Mouse (Mus musculus): ENCODE results near the gene Snx18. TPM values are rescaled to one million over a fixed set of nuclear protein-coding genes. Genes with fewer than 3 reads are reported as not detected.

The Snx18 gene
- polyA plus RNA-seq, 1 experiment = 19.9 TPM

- Histone ChIP-seq H3K4me3 (no peak overlapping the region), H3K79me2 (ENCODE audit: control insufficient read depth, insufficient read depth) (no peaks in the 10 kb centered on the region), H3K36me3 (ENCODE audit: control insufficient read depth, insufficient read depth) (no peaks in the 10 kb centered on the region), H3K27me3 (ENCODE audit: control insufficient read depth, insufficient read depth, insufficient read length) (no peaks in the 10 kb centered on the region), H3K4me2 (ENCODE audit: low read depth) (no peak overlapping the region), H3ac (ENCODE audit: control insufficient read depth, insufficient read length) (no peak overlapping the region)
- TF ChIP-seq MYOD1 (IDR thresholded peaks at IDR 0.05; ENCODE audit: control insufficient read depth in 1 of 3, insufficient read length in 2 of 3, low read depth in 2 of 3) (no peak), SRF (IDR thresholded peaks at IDR 0.05; ENCODE audit: control insufficient read depth, insufficient read length, low read depth) (no peak), TCF12 (IDR thresholded peaks at IDR 0.05; ENCODE audit: insufficient read depth, poor library complexity, severe bottlenecking) (no peak), MAX (IDR thresholded peaks at IDR 0.05; ENCODE audit: low read depth) (no peak), MYOG (IDR thresholded peaks at IDR 0.05; ENCODE audit: control insufficient read depth in 1 of 3, insufficient read depth in 1 of 3, insufficient read length in 2 of 3, low read depth in 2 of 3) (no peak), POLR2A (IDR thresholded peaks at IDR 0.05; ENCODE audit: insufficient read length, low read depth) (no peak)
Observed at GRCm38 (mm10) chr13:113632506-113632905, 14.1 kb upstream of the Snx18 start.

DNA sequence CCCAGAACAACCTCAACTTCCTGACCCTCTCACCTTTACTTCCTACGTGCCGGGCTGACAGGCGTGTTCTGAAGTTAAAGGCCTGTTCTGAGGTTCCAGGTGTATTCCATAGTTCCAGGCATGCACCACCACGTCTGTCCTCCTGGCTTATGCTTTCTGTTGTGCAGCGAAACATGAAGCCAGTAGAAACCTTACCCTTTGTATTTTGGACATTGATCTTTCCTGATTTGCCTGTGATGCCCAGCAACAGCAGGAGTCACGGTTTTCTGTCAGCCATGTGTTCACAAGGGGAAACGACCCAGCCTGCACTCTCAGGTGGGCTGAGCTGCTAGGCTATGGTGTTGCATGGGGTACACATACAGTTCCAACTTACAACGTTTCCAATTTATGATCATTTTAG is 9.2 kb upstream of the Snx18 start:
- H3K4me3 ChIP-seq = no peak overlapping the region
- TF ChIP-seq POLR2A (IDR thresholded peaks at IDR 0.05; ENCODE audit: insufficient read length, low read depth) (no peak), E2F4 (IDR thresholded peaks at IDR 0.05; ENCODE audit: insufficient read depth) (no peak), MYOG (IDR thresholded peaks at IDR 0.05; ENCODE audit: control insufficient read depth in 1 of 3, insufficient read depth in 1 of 3, insufficient read length in 2 of 3, low read depth in 2 of 3) (no peak), MAX (IDR thresholded peaks at IDR 0.05; ENCODE audit: low read depth) (no peak)
- H3K4me2 ChIP-seq (ENCODE audit: low read depth) = no peak overlapping the region
- no peaks in the 10 kb centered on the region for H3K36me3 ChIP-seq (ENCODE audit: control insufficient read depth, insufficient read depth)
- no peaks in the 10 kb centered on the region for H3K79me2 ChIP-seq (ENCODE audit: control insufficient read depth, insufficient read depth)
- H3K27me3 ChIP-seq (ENCODE audit: control insufficient read depth, insufficient read depth, insufficient read length) = no peaks in the 10 kb centered on the region
- H3ac ChIP-seq (ENCODE audit: control insufficient read depth, insufficient read length) = no peak overlapping the region

- no peaks in the 10 kb centered on the region for H3K36me3 ChIP-seq (ENCODE audit: control insufficient read depth, insufficient read depth)
- H3K27me3 ChIP-seq (ENCODE audit: control insufficient read depth, insufficient read depth, insufficient read length) = no peaks in the 10 kb centered on the region
- H3K4me2 ChIP-seq (ENCODE audit: low read depth) = no peak overlapping the region
- H3K79me2 ChIP-seq (ENCODE audit: control insufficient read depth, insufficient read depth) = no peaks in the 10 kb centered on the region
- H3K4me3 ChIP-seq = no peak overlapping the region
- H3ac ChIP-seq (ENCODE audit: control insufficient read depth, insufficient read length) = no peak overlapping the region
- no peak for TF ChIP-seq REST (IDR thresholded peaks at IDR 0.05; ENCODE audit: insufficient read depth, insufficient read length)
- no peak for TF ChIP-seq MYOD1 (IDR thresholded peaks at IDR 0.05; ENCODE audit: control insufficient read depth in 1 of 3, insufficient read length in 2 of 3, low read depth in 2 of 3)
- no peak for TF ChIP-seq CEBPB (IDR thresholded peaks at IDR 0.05; ENCODE audit: insufficient read depth, poor library complexity, severe bottlenecking)
- TF ChIP-seq TCF3 (IDR thresholded peaks at IDR 0.05; ENCODE audit: insufficient read length, low read depth) = no peak
Observed at GRCm38 (mm10) chr13:113622865-113623255, 4.5 kb upstream of the Snx18 start.

GRCm38 (mm10) chr13:113622122-113622864 is 3.9 kb upstream of the Snx18 start:
- Histone ChIP-seq H3K4me2 (ENCODE audit: low read depth) (no peak overlapping the region), H3ac (ENCODE audit: control insufficient read depth, insufficient read length) (no peak overlapping the region)

GRCm38 (mm10) chr13:113619003-113619402 is 639 bp upstream of the Snx18 start:
- no peak overlapping the region for H3K4me3 ChIP-seq
- TF ChIP-seq MYOG (IDR thresholded peaks at IDR 0.05; ENCODE audit: control insufficient read depth in 1 of 3, insufficient read depth in 1 of 3, insufficient read length in 2 of 3, low read depth in 2 of 3) = no peak
- TF ChIP-seq MAX (IDR thresholded peaks at IDR 0.05; ENCODE audit: low read depth) = no peak
- peaks cover 38% of the 10 kb centered on the region for H3K79me2 ChIP-seq (ENCODE audit: control insufficient read depth, insufficient read depth)
- no peaks in the 10 kb centered on the region for H3K27me3 ChIP-seq (ENCODE audit: control insufficient read depth, insufficient read depth, insufficient read length)
- H3K4me2 ChIP-seq (ENCODE audit: low read depth) = no peak overlapping the region
- no peak overlapping the region for H3ac ChIP-seq (ENCODE audit: control insufficient read depth, insufficient read length)
- no peaks in the 10 kb centered on the region for H3K36me3 ChIP-seq (ENCODE audit: control insufficient read depth, insufficient read depth)

More at GRCm38 (mm10) chr13:113622122-113622864, 3.9 kb upstream of the Snx18 start:
- Histone ChIP-seq H3K27me3 (ENCODE audit: control insufficient read depth, insufficient read depth, insufficient read length) (no peaks in the 10 kb centered on the region), H3K36me3 (ENCODE audit: control insufficient read depth, insufficient read depth) (no peaks in the 10 kb centered on the region), H3K79me2 (ENCODE audit: control insufficient read depth, insufficient read depth) (peaks cover 5% of the 10 kb centered on the region), H3K4me3 (no peak overlapping the region)
- no peak for TF ChIP-seq TCF12 (IDR thresholded peaks at IDR 0.05; ENCODE audit: insufficient read depth, poor library complexity, severe bottlenecking)
- TF ChIP-seq MYOD1 (IDR thresholded peaks at IDR 0.05; ENCODE audit: control insufficient read depth in 1 of 3, insufficient read length in 2 of 3, low read depth in 2 of 3) = no peak
- TF ChIP-seq USF1 (IDR thresholded peaks at IDR 0.05; ENCODE audit: low read depth) = no peak
- no peak for TF ChIP-seq SRF (IDR thresholded peaks at IDR 0.05; ENCODE audit: control insufficient read depth, insufficient read length, low read depth)
- TF ChIP-seq TCF3 (IDR thresholded peaks at IDR 0.05; ENCODE audit: insufficient read length, low read depth) = no peak

GRCm38 (mm10) chr13:113617338-113617890 is 950 bp downstream of the Snx18 start:
- Histone ChIP-seq H3K4me2 (ENCODE audit: low read depth) (peak overlapping the region; percentile 74), H3K79me2 (ENCODE audit: control insufficient read depth, insufficient read depth) (peaks cover 54% of the 10 kb centered on the region), H3K4me3 (peak overlapping the region; percentile 96), H3K27me3 (ENCODE audit: control insufficient read depth, insufficient read depth, insufficient read length) (no peaks in the 10 kb centered on the region), H3ac (ENCODE audit: control insufficient read depth, insufficient read length) (peak overlapping the region; percentile 94), H3K36me3 (ENCODE audit: control insufficient read depth, insufficient read depth) (no peaks in the 10 kb centered on the region)
- no peak for TF ChIP-seq E2F4 (IDR thresholded peaks at IDR 0.05; ENCODE audit: insufficient read depth)
- TF ChIP-seq SRF (IDR thresholded peaks at IDR 0.05; ENCODE audit: control insufficient read depth, insufficient read length, low read depth) = no peak
- TF ChIP-seq REST (IDR thresholded peaks at IDR 0.05; ENCODE audit: insufficient read depth, insufficient read length) = no peak
- TF ChIP-seq TCF3 (IDR thresholded peaks at IDR 0.05; ENCODE audit: insufficient read length, low read depth) = no peak
- TF ChIP-seq POLR2A (IDR thresholded peaks at IDR 0.05; ENCODE audit: insufficient read length, low read depth) = no peak
- TF ChIP-seq MAX (IDR thresholded peaks at IDR 0.05; ENCODE audit: low read depth) = no peak
- TF ChIP-seq CEBPB (IDR thresholded peaks at IDR 0.05; ENCODE audit: insufficient read depth, poor library complexity, severe bottlenecking) = no peak
- TF ChIP-seq MYOD1 (IDR thresholded peaks at IDR 0.05; ENCODE audit: control insufficient read depth in 1 of 3, insufficient read length in 2 of 3, low read depth in 2 of 3) = no peak
- TF ChIP-seq POLR2AphosphoS2 (IDR thresholded peaks at IDR 0.05; ENCODE audit: insufficient read length, low read depth) = no peak
- no peak for TF ChIP-seq TCF12 (IDR thresholded peaks at IDR 0.05; ENCODE audit: insufficient read depth, poor library complexity, severe bottlenecking)
- TF ChIP-seq MYOG (IDR thresholded peaks at IDR 0.05; ENCODE audit: control insufficient read depth in 1 of 3, insufficient read depth in 1 of 3, insufficient read length in 2 of 3, low read depth in 2 of 3) = no peak
